Mouse (Mus musculus) small intestine, adult 2 months (tissue): ENCODE results near the gene Hipk2.

Source experiments
- CTCF ChIP-seq: fragments of 200-500 bp; IDR thresholded peaks from 2 replicates; pipeline ENCODE4 v1.5.1; 2012; ENCODE audit warnings: low read depth, mild to moderate bottlenecking, control low read depth, inconsistent platforms, low read length, moderate library complexity, mixed read lengths; ENCODE audit not compliant: insufficient replicate concordance, insufficient read length; ENCODE audit errors: extremely low read depth
- POLR2A ChIP-seq: fragments of 200-500 bp; IDR thresholded peaks from 2 replicates; pipeline ENCODE4 v1.6.1; 2012; ENCODE audit warnings: low read depth, mild to moderate bottlenecking, control low read depth, inconsistent platforms, low read length, moderate library complexity

DNA sequence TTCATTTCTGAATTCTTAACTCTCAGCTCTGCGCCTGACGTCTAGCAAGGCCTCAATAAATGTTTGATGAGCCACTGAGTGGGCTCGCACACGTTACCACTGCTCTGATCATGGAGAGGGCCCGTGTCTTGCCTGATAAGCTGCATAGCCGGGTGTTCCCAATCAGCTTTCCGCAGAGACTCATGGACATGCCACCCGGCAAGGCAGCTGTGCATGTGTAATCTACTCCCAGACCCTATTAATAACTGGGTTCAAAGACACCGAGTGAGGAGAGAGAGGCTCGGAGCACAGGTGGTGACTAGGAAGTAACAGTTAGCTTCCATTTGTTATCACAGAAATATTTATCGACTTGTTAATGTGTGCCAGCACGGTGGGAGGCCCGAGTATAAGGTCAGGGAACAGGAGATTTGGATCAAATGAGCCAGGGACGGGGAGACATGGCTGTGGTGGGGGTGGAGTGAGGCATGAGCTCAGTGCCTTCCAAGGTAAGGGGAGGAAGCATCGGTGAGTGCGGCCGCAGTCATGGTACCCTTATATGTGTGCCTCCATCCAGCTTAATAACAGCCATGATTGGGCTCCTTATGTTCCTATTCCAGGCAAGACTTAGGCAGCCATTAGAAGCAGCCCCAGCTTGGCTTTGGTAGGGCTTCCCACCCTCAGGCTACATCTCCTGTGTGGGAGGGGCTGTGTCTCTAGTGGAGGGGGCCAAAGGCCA, 45.3 kb upstream of the Hipk2 start:
- TF ChIP-seq CTCF (no peak), POLR2A (no peak)
